Mouse (Mus musculus) neural tube, embryonic 10.5 days (tissue): ENCODE measurements around the gene Garnl3.
A peak's percentile ranks its signal among the peaks of the same experiment; 100 is the strongest.
"Not testable (repeated sequence)": the region's sequence is repeated elsewhere in the genome, so short reads cannot be mapped to it uniquely, and the experiment has no call there.

Source experiments
- DNase-seq: peaks from one replicate; pipeline ENCODE4 v3.0.0-alpha.2; 2017; ENCODE audit warnings: low spot score; ENCODE audit errors: extremely low spot score

Garnl3 gene

GRCm38 (mm10) chr2:33025040-33025439 lies 106.4 kb downstream of the Garnl3 start:
- no peak for DNase-seq

DNA sequence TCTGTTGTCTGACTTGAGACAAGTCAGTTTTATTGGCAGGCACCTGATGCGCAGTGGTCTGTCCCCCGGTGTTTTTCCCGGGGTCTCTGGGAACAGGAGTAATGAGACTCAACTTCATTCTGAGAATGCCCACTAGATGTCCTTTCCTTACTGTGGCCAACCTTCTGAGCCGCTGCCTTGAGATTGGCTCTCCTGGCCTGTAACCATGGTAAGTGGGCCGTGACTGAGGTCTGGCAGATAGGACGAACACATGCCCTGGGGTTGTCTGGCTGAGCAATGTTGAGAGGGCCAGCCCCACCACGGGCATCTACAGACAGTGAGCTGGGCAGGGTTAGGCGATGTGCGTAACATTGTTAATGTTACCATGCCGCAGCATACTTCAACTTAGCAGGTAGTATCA lies 106.9 kb downstream of the Garnl3 start:
- DNase-seq, result no peak

GRCm38 (mm10) chr2:33022846-33023245 lies 108.6 kb downstream of the Garnl3 start:
- DNase-seq, result no peak

- DNase-seq, result peak; percentile 77
Measured at GRCm38 (mm10) chr2:33018026-33018425, 113.4 kb downstream of the Garnl3 start.

- DNase-seq, result no peak
Measured at GRCm38 (mm10) chr2:33017191-33017590, 114.3 kb downstream of the Garnl3 start.

GRCm38 (mm10) chr2:33014877-33015276 lies 116.6 kb downstream of the Garnl3 start:
- no peak for DNase-seq

DNA sequence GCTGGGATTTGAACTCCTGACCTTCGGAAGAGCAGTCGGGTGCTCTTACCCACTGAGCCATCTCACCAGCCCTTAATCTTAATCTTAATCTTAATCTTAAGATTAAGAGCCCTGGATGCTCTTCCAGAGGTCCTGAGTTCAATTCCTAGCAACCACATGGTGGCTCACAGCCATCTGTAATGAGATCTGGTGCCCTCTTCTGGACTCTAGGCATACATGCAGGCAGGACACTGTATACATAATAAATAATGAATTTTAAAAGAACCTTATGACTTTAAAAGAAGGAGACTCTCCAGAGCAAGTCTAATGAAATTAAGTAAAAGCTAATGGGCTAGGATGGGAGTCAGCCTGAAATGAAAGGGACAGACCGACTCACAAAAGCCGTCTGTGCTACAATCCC lies 122.4 kb downstream of the Garnl3 start:
- not testable (repeated sequence) for DNase-seq

- DNase-seq, result no peak
Measured at GRCm38 (mm10) chr2:33005041-33005440, 126.4 kb downstream of the Garnl3 start.

DNA sequence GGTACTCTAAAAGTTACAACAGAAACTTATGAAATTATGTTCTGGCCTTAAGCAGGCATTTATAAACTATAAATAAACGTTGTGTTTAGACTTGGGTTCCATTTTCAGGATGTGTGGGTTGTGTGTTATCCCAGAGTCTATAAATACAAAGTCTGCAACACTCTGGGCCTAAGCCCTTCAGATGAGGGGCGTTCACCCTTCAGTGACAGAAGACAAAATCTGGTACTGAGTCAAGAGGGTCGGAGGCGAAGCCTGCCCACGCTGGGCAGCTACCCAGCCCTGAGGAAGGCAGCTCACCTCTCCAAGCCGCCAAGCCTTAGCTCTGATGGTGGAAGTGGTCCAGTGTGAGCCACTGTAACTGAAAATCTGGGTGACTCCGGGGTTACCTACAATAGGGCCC lies 129.3 kb downstream of the Garnl3 start:
- DNase-seq, result no peak

GRCm38 (mm10) chr2:32999752-33000151 lies 131.7 kb downstream of the Garnl3 start:
- no peak for DNase-seq

- DNase-seq, result no peak
Measured at GRCm38 (mm10) chr2:32997792-32998191, 133.7 kb downstream of the Garnl3 start.

GRCm38 (mm10) chr2:32997081-32997480 lies 134.4 kb downstream of the Garnl3 start:
- DNase-seq, result no peak

DNA sequence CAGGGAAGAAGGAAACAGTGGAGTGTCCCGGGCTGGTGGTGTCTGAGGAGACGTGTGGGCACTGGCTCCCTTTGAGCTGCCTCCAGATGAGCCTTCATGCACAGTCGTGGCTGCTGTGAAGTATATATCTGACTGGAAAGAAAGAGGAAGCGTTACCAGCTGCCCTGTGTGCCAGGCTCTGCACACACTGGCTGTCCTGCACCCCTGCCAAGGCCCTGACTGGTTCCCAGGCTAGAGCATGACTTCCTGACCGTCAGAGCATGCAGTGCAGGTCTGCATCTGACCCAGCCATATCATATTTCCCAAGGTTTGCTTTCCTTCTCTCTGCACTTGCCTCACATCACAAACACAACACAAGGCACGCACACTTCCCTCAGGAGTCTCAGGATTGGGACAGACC lies 139.3 kb downstream of the Garnl3 start:
- no peak for DNase-seq

DNA sequence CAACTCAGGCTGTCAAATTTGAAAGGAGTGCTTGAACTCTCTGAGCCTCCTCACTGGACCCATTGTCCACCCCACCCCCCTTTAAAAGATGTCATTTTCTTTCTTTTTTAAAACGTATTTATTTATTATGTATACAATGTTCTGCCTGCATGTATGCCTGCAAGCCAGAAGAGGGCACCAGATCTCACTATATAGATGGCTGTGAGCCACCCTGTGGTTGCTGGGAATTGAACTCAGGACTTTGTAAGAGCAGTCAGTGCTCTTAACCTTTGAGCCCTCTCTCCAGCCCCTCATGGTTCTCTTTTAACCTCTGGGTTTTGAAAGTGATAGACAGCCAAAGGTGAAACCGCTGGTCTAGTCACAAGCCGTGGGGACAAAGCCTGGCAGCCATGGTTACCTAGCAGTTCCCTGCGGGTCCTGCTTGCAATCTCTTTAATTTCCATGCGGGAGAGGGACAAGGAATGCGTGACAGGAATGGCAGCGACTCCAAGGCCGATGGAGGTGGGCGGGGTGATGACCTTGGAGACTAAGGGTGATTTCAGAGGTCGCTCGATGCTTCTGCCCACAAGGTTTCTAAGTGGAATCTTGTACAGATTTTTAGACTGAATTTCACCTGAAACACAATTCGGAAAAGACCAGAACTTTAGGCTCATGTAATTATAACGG lies 141.2 kb downstream of the Garnl3 start:
- DNase-seq, result no peak

- no peak for DNase-seq
Measured at GRCm38 (mm10) chr2:32989376-32989775, 142.1 kb downstream of the Garnl3 start.

GRCm38 (mm10) chr2:32985844-32986243 lies 145.6 kb downstream of the Garnl3 start:
- DNase-seq, result no peak

- no peak for DNase-seq
Measured at GRCm38 (mm10) chr2:32983617-32984016, 147.8 kb downstream of the Garnl3 start.

- DNase-seq, result no peak
Measured at GRCm38 (mm10) chr2:32982700-32983099, 148.8 kb downstream of the Garnl3 start.

- DNase-seq, result peak; percentile 92
Measured at GRCm38 (mm10) chr2:32981725-32982271, 149.7 kb downstream of the Garnl3 start, which contains the start of gene Slc2a8. Gene Slc2a8 (minus strand): TSS chr2:32982083.

GRCm38 (mm10) chr2:32981281-32981680 lies 150.2 kb downstream of the Garnl3 start:
- DNase-seq, result no peak

GRCm38 (mm10) chr2:32979675-32980074 lies 151.8 kb downstream of the Garnl3 start:
- no peak for DNase-seq

DNA sequence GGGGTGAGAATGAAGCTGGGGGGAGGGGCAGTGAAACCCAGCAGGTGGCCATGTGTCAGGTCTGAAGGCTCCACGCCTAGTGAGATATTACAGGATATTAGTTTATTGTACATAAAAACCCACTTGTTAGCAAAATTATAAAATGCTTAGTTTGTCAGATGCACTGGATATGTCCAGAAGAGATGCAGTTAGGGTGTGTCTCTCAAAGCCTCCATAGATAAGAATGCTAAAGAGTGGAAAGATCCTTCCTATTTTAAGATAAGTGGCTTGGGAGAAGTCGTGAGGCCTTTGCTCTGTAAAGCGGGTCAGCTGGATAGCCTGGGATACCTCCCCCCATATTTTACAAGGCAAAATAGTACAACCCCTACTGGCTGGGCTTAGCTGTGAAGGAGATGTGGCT lies 152.8 kb downstream of the Garnl3 start:
- no peak for DNase-seq

DNA sequence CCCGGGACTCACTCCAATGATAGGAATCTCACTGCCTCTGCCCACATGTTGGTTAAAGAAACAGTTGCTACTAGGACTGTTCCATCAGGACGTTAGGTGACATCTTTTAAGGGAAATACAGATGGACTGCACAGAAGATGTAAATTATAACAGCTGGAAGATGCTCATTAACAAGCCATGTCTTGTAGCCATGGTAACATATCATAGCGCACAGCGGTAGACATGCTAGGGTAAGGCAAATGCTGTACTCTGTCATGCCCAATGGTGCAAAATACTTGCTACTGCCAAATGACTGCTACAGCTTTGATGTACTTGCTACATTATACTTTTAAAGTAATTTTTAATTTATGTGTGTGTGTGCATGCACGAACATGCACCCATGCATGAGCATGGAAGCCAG lies 154.3 kb downstream of the Garnl3 start:
- no peak for DNase-seq
